Mouse (Mus musculus): ENCODE measurements around the gene Kif13a. TPM values are rescaled to one million over a fixed set of nuclear protein-coding genes. Genes with fewer than 3 reads are reported as not detected.

The Kif13a gene
- total and polyA plus RNA-seq, 3 experiments, result 1.2 to 1.7 TPM; not detected in 1

DNA sequence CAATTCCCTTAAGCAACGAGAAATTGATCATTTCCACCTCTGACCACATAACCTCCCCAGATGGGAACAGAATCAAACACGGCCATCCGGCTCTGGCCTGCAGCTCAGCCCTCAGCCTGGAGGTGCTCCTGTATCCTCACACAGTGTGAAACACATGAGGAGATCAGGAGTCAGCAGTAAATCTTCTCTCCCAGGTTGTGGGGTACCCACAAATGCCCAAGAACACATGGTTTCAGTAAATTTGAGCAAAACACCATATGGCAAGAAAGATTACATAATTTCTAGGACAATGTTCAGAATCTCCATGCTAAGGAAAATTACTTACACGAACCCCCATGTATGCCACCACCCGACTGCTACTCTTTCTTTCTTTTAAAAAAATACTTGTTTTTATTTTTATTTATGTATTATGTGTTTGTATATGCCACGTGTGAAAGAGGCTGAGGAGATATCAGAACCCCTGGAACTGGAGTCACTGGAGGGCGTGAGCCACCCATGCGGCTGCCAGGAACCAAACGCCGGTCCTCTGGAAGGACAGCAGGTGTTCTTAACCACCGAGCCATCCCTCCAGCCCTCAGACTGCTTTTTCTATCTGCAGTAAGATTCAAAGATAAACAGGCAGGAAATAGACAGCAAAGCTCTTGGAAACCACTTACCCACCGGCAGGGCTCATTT lies 85.0 kb downstream of the Kif13a start:
- Histone ChIP-seq H3K36me3 (ENCODE audit: control insufficient read depth in 1 of 2, insufficient read depth in 2 of 2, low read length in 2 of 2) (no peaks in the 10 kb centered on the region), H3K4me3 (ENCODE audit: control insufficient read depth in 1 of 2, insufficient read depth in 1 of 2, low read depth in 2 of 2, low read length in 2 of 2) (no peak overlapping the region), H3K4me1 (ENCODE audit: control insufficient read depth in 1 of 2, insufficient read depth in 2 of 2, low read length in 2 of 2) (peaks cover 0 to 2% of the 10 kb centered on the region in 2 experiments; a peak in 2 of 4 replicates), H3K9me3 (replicated peaks; ENCODE audit: insufficient read depth, low read length) (no peaks in the 10 kb centered on the region), H3K9ac (ENCODE audit: control insufficient read depth, low read depth, low read length, poor library complexity, severe bottlenecking) (no peak overlapping the region), H3K27me3 (ENCODE audit: control insufficient read depth in 1 of 2, insufficient read depth in 2 of 2, low read length in 2 of 2) (no peaks in the 10 kb centered on the region), H3K79me2 (ENCODE audit: control insufficient read depth, insufficient read depth, low read length, poor library complexity) (no peaks in the 10 kb centered on the region), H3K27ac (ENCODE audit: control insufficient read depth, low read depth, low read length) (no peak overlapping the region)
- no peak for DNase-seq (ENCODE audit: low read depth, low spot score)
- TF ChIP-seq POLR2A (IDR thresholded peaks at IDR 0.05; ENCODE audit: control insufficient read depth in 1 of 2, insufficient read depth in 1 of 2, low read depth in 1 of 2, low read length in 2 of 2, poor library complexity in 1 of 2) (no peak), ZKSCAN1 (IDR thresholded peaks at IDR 0.05; ENCODE audit: low read depth, low read length) (no peak), EP300 (IDR thresholded peaks at IDR 0.05; ENCODE audit: low read depth in 1 of 2, low read length in 2 of 2) (no peak), TBP (IDR thresholded peaks at IDR 0.05; ENCODE audit: low read depth, low read length) (no peak), UBTF (IDR thresholded peaks at IDR 0.05; ENCODE audit: borderline replicate concordance, insufficient read depth, low read depth, low read length) (no peak), E2F4 (IDR thresholded peaks at IDR 0.05; ENCODE audit: borderline replicate concordance, low read depth, low read length) (no peak), TAL1 (IDR thresholded peaks at IDR 0.05; ENCODE audit: low read length) (no peak), USF2 (IDR thresholded peaks at IDR 0.05; ENCODE audit: borderline replicate concordance in 1 of 2, insufficient read depth in 1 of 2, low read depth in 1 of 2, low read length in 2 of 2) (no peak), NRF1 (IDR thresholded peaks at IDR 0.05; ENCODE audit: insufficient read depth, low read depth, low read length, poor library complexity, severe bottlenecking) (no peak), GABPA (IDR thresholded peaks at IDR 0.05; ENCODE audit: low read depth, low read length) (no peak), POLR2AphosphoS2 (IDR thresholded peaks at IDR 0.05; ENCODE audit: low read length) (no peak), TCF12 (IDR thresholded peaks at IDR 0.05; ENCODE audit: low read depth, low read length) (no peak), GATA1 (IDR thresholded peaks at IDR 0.05; ENCODE audit: low read depth, low read length) (no peak), CTCF (IDR thresholded peaks at IDR 0.05 in 2 of 3, conservative IDR thresholded peaks at IDR 0.05 in 1 of 3; ENCODE audit: control insufficient read depth in 1 of 3, insufficient read depth in 1 of 3, low read depth in 2 of 3, low read length in 3 of 3, poor library complexity in 1 of 3, severe bottlenecking in 1 of 3) (no peak), JUND (IDR thresholded peaks at IDR 0.05; ENCODE audit: low read depth, low read length) (no peak)

DNA sequence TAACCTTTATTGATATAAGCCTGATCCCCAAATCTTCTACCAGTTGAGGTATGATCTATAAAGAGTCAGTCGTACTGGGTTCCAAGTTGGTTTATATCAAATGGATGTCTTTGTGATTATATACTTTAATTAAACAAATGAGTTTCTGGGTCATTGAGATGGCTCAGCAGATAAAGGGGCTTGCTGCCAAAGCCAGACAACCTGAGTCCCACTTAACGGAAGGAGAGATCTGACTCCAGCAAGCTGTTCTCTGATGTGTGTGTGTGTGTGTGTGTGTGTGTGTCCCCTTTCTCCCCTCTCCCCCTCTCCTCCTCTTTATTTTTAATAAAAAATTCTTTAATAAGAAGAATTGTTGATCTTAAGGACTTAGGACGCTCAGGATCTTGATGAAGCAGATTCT lies 86.0 kb downstream of the Kif13a start:
- TF ChIP-seq POLR2AphosphoS2 (IDR thresholded peaks at IDR 0.05; ENCODE audit: low read length) (no peak), KAT2A (conservative IDR thresholded peaks at IDR 0.05; ENCODE audit: low read depth, low read length) (no peak), RAD21 (IDR thresholded peaks at IDR 0.05; ENCODE audit: low read depth, low read length) (no peak), MAFK (IDR thresholded peaks at IDR 0.05; ENCODE audit: borderline replicate concordance, low read depth, low read length) (no peak), BHLHE40 (IDR thresholded peaks at IDR 0.05; ENCODE audit: borderline replicate concordance, low read depth, low read length) (no peak), MAZ (IDR thresholded peaks at IDR 0.05; ENCODE audit: low read depth, low read length) (no peak), ELF1 (IDR thresholded peaks at IDR 0.05; ENCODE audit: low read depth, low read length) (no peak), EP300 (IDR thresholded peaks at IDR 0.05; ENCODE audit: low read depth in 1 of 2, low read length in 2 of 2) (no peak), TBP (IDR thresholded peaks at IDR 0.05; ENCODE audit: low read depth, low read length) (no peak), GABPA (IDR thresholded peaks at IDR 0.05; ENCODE audit: low read depth, low read length) (no peak), SMC3 (IDR thresholded peaks at IDR 0.05; ENCODE audit: low read depth, low read length) (no peak), TAL1 (IDR thresholded peaks at IDR 0.05; ENCODE audit: low read length) (no peak), RCOR1 (IDR thresholded peaks at IDR 0.05; ENCODE audit: low read depth, low read length) (no peak), MAX (IDR thresholded peaks at IDR 0.05; ENCODE audit: low read length) (no peak), NELFE (IDR thresholded peaks at IDR 0.05; ENCODE audit: low read depth, low read length) (no peak), ZKSCAN1 (IDR thresholded peaks at IDR 0.05; ENCODE audit: low read depth, low read length) (no peak), NRF1 (IDR thresholded peaks at IDR 0.05; ENCODE audit: insufficient read depth, low read depth, low read length, poor library complexity, severe bottlenecking) (no peak), MYB (IDR thresholded peaks at IDR 0.05; ENCODE audit: low read depth, low read length) (no peak), JUND (IDR thresholded peaks at IDR 0.05; ENCODE audit: low read depth, low read length) (no peak), ZC3H11A (IDR thresholded peaks at IDR 0.05; ENCODE audit: low read depth, low read length) (no peak)
- H3K27me3 ChIP-seq (ENCODE audit: control insufficient read depth in 1 of 2, insufficient read depth in 2 of 2, low read length in 2 of 2), result no peaks in the 10 kb centered on the region
- no peak for DNase-seq (ENCODE audit: low read depth, low spot score)
- H3K36me3 ChIP-seq (ENCODE audit: control insufficient read depth in 1 of 2, insufficient read depth in 2 of 2, low read length in 2 of 2), result no peaks in the 10 kb centered on the region; a peak in 1 of 4 replicates
- H3K4me3 ChIP-seq (ENCODE audit: control insufficient read depth in 1 of 2, insufficient read depth in 1 of 2, low read depth in 2 of 2, low read length in 2 of 2), result no peak overlapping the region
- no peak overlapping the region for H3K9ac ChIP-seq (ENCODE audit: control insufficient read depth, low read depth, low read length, poor library complexity, severe bottlenecking)
- peaks cover 0 to 6% of the 10 kb centered on the region in 2 experiments; a peak in 1 of 4 replicates for H3K4me1 ChIP-seq (ENCODE audit: control insufficient read depth in 1 of 2, insufficient read depth in 2 of 2, low read length in 2 of 2)
- no peak overlapping the region for H3K27ac ChIP-seq (ENCODE audit: control insufficient read depth, low read depth, low read length)
- no peaks in the 10 kb centered on the region for H3K79me2 ChIP-seq (ENCODE audit: control insufficient read depth, insufficient read depth, low read length, poor library complexity)
- no peaks in the 10 kb centered on the region for H3K9me3 ChIP-seq (replicated peaks; ENCODE audit: insufficient read depth, low read length)

Measured in MEL (cell line).